In the genomic region with DNA sequence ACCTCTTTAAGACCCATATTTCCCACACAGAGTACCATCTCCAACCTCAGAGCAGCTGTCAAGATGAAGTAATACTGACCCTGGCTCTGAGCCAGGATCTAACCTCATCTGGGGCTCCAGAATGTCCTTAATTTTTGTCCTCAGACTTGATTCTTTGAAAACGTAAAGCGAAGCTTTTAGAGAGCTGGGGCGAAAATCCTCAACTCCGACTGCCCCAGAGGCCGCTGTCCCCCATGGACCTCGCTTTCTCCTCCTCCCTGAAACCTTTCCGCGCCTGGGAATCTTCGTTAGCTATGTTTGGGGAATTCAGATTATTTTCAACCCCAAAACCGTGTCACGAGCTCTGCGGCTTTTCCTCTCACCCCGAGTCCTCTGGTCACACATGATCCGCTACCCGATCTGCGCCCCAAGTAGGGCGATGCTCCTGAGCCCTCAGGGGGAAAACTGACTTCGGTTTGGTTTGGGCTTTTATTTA, we compare ENCODE assay signal across 8 mouse cellular contexts. TPM values are rescaled to one million over a fixed set of nuclear protein-coding genes. Genes with fewer than 3 reads are reported as not detected.
DNase-seq lines count a peak whose midpoint lies in the region; ATAC-seq and TF ChIP-seq lines count a peak whose summit lies in the region.

No protein-coding gene starts in this region.

- H3K4me2 ChIP-seq in forebrain, embryonic 16.5 days (ENCODE audit: low read length), result peak overlapping the region; percentile 72
- H3K4me2 ChIP-seq in intestine, embryonic 15.5 days (replicated peaks), result peak overlapping the region; percentile 93
- H3K4me2 ChIP-seq in liver, embryonic 14.5 days (ENCODE audit: low read depth), result peak overlapping the region; percentile 86
- peak overlapping the region; percentile 78 for H3K4me2 ChIP-seq in neural tube, embryonic 12.5 days (replicated peaks)

- H3K9ac ChIP-seq in forebrain, embryonic 16.5 days (replicated peaks; ENCODE audit: low read depth, low read length), result peak overlapping the region; percentile 75
- H3K9ac ChIP-seq in intestine, embryonic 15.5 days, result peak overlapping the region; percentile 58
- peak overlapping the region; percentile 53 for H3K9ac ChIP-seq in liver, embryonic 14.5 days (replicated peaks)
- peak overlapping the region; percentile 64 for H3K9ac ChIP-seq in neural tube, embryonic 12.5 days

- no peaks in the 10 kb centered on the region for H3K27me3 ChIP-seq in testis, adult 2 months (ENCODE audit: control insufficient read depth, insufficient read depth, low read length)
- H3K27me3 ChIP-seq in forebrain, embryonic 16.5 days (replicated peaks; ENCODE audit: control insufficient read depth, insufficient read depth, low read length), result no peaks in the 10 kb centered on the region
- no peaks in the 10 kb centered on the region for H3K27me3 ChIP-seq in intestine, embryonic 15.5 days (replicated peaks)
- peaks cover 15% of the 10 kb centered on the region for H3K27me3 ChIP-seq in liver, embryonic 14.5 days (ENCODE audit: control insufficient read depth, insufficient read depth, low read length)
- H3K27me3 ChIP-seq in neural tube, embryonic 12.5 days (replicated peaks), result no peaks in the 10 kb centered on the region

- H3K4me3 ChIP-seq in testis, adult 2 months (ENCODE audit: control insufficient read depth, low read depth, low read length), result peak overlapping the region; percentile 97
- peak overlapping the region; percentile 78 for H3K4me3 ChIP-seq in bone marrow, adult 2 months (replicated peaks; ENCODE audit: control insufficient read depth, low read depth, low read length)
- H3K4me3 ChIP-seq in forebrain, embryonic 16.5 days (replicated peaks; ENCODE audit: low read length), result peak overlapping the region; percentile 72
- H3K4me3 ChIP-seq in intestine, embryonic 15.5 days (replicated peaks), result peak overlapping the region; percentile 83
- H3K4me3 ChIP-seq in liver, embryonic 14.5 days (ENCODE audit: insufficient read depth in 1 of 2, low read depth in 2 of 2, low read length in 2 of 2), result peak overlapping the region; percentile 71 to 92
- H3K4me3 ChIP-seq in neural tube, embryonic 12.5 days, result peak overlapping the region; percentile 74

- WGBS in bone marrow, adult 2 months, result 2% methylated on average over 18 of the region's 18 CpGs
- under 1% methylated on average over 18 of the region's 18 CpGs for WGBS in forebrain, embryonic 16.5 days
- WGBS in intestine, embryonic 15.5 days, result under 1% methylated on average over 18 of the region's 18 CpGs
- WGBS in liver, embryonic 14.5 days (ENCODE audit: insufficient replicate concordance), result 1% methylated on average over 18 of the region's 18 CpGs
- WGBS in neural tube, embryonic 12.5 days, result under 1% methylated on average over 18 of the region's 18 CpGs

- no peak for TF ChIP-seq EP300 in liver, embryonic 14.5 days (IDR thresholded peaks at IDR 0.05; ENCODE audit: low read depth)

- H3K27ac ChIP-seq in testis, adult 2 months (ENCODE audit: control insufficient read depth, insufficient read depth, low read depth, low read length), result no peak overlapping the region
- H3K27ac ChIP-seq in bone marrow, adult 2 months (ENCODE audit: control insufficient read depth, insufficient read depth, low read depth, low read length, poor library complexity), result no peak overlapping the region
- peak overlapping the region; percentile 30; the same call in 1 of the 2 replicates for H3K27ac ChIP-seq in forebrain, embryonic 16.5 days (ENCODE audit: low read length)
- no peak overlapping the region for H3K27ac ChIP-seq in intestine, embryonic 15.5 days
- H3K27ac ChIP-seq in liver, embryonic 14.5 days, result no peak overlapping the region
- H3K27ac ChIP-seq in neural tube, embryonic 12.5 days, result no peak overlapping the region

- no peak for DNase-seq in testis, postnatal 14 days (ENCODE audit: low spot score)
- DNase-seq in liver, embryonic 14.5 days (ENCODE audit: low read depth in 3 of 3, low spot score in 3 of 3), result no peak
- DNase-seq in frontal cortex, postnatal 25 days (ENCODE audit: low spot score in 2 of 2), result no peak

- H3K36me3 ChIP-seq in testis, adult 2 months (ENCODE audit: control insufficient read depth, insufficient read depth, low read length), result no peaks in the 10 kb centered on the region
- no peaks in the 10 kb centered on the region for H3K36me3 ChIP-seq in forebrain, embryonic 16.5 days (ENCODE audit: control insufficient read depth, insufficient read depth)
- H3K36me3 ChIP-seq in intestine, embryonic 15.5 days, result no peaks in the 10 kb centered on the region
- no peaks in the 10 kb centered on the region for H3K36me3 ChIP-seq in liver, embryonic 14.5 days (replicated peaks; ENCODE audit: control insufficient read depth, insufficient read depth, low read depth)
- no peaks in the 10 kb centered on the region for H3K36me3 ChIP-seq in neural tube, embryonic 12.5 days

- TF ChIP-seq POLR2A in testis, adult 2 months (IDR thresholded peaks at IDR 0.05; ENCODE audit: control insufficient read depth, low read depth, low read length), result no peak
- TF ChIP-seq POLR2A in bone marrow, adult 2 months (IDR thresholded peaks at IDR 0.05; ENCODE audit: borderline replicate concordance, control insufficient read depth, low read depth, low read length), result no peak

- H3K9me3 ChIP-seq in forebrain, embryonic 16.5 days (ENCODE audit: control insufficient read depth, low read length), result no peaks in the 10 kb centered on the region
- H3K9me3 ChIP-seq in intestine, embryonic 15.5 days, result no peaks in the 10 kb centered on the region
- no peaks in the 10 kb centered on the region for H3K9me3 ChIP-seq in liver, embryonic 14.5 days (ENCODE audit: control insufficient read depth, low read length)
- H3K9me3 ChIP-seq in neural tube, embryonic 12.5 days, result no peaks in the 10 kb centered on the region

- H3K4me1 ChIP-seq in testis, adult 2 months (ENCODE audit: control insufficient read depth, insufficient read depth, low read length), result 0 out of 2 replicates have a peak, but pooled peaks cover 3% of the 10 kb centered on the region
- peaks cover 1% of the 10 kb centered on the region; the same call in 1 of the 2 replicates for H3K4me1 ChIP-seq in bone marrow, adult 2 months (ENCODE audit: control insufficient read depth, insufficient read depth, low read length)
- H3K4me1 ChIP-seq in forebrain, embryonic 16.5 days (replicated peaks; ENCODE audit: control insufficient read depth, insufficient read depth, low read length), result peaks cover 4% of the 10 kb centered on the region
- H3K4me1 ChIP-seq in intestine, embryonic 15.5 days (replicated peaks), result 0 out of 2 replicates have a peak, but pooled peaks cover 2% of the 10 kb centered on the region
- H3K4me1 ChIP-seq in liver, embryonic 14.5 days (replicated peaks; ENCODE audit: control insufficient read depth in 2 of 2, insufficient read depth in 2 of 2, low read length in 1 of 2), result 0 out of 4 replicates have a peak, but pooled peaks cover 0 to 2% of the 10 kb centered on the region in 2 experiments
- H3K4me1 ChIP-seq in neural tube, embryonic 12.5 days, result no peaks in the 10 kb centered on the region

- ATAC-seq in forebrain, embryonic 16.5 days, result peak; percentile 21
- peak; percentile 37 for ATAC-seq in intestine, embryonic 15.5 days
- ATAC-seq in liver, embryonic 14.5 days (ENCODE audit: insufficient read depth), result peak; percentile 7; the same call in 1 of the 2 replicates
- ATAC-seq in neural tube, embryonic 12.5 days (ENCODE audit: low FRiP score, low read depth), result peak; percentile 56

- no peak for TF ChIP-seq CTCF in testis, adult 2 months (IDR thresholded peaks at IDR 0.05; ENCODE audit: control insufficient read depth, insufficient read depth, insufficient replicate concordance, low read depth, low read length)
- no peak for TF ChIP-seq CTCF in bone marrow, adult 2 months (IDR thresholded peaks at IDR 0.05; ENCODE audit: control insufficient read depth, insufficient read depth, low read length)
- no peak for TF ChIP-seq CTCF in liver, embryonic 14.5 days (IDR thresholded peaks at IDR 0.05; ENCODE audit: low read depth)

RNA-seq across cellular contexts. Expression of a gene that starts 0.7 kb away (rescaled TPM):
- polyA plus RNA-seq in testis, adult 2 months (2012; rRNA removed), result 3.4 and 5.1 TPM in 2 replicates
- polyA plus RNA-seq in bone marrow, adult 2 months (2011; ENCODE audit: insufficient read depth, insufficient read length, low replicate concordance, missing spikeins), result 1.0 TPM in 1 of 2 replicates, not detected in the other
- polyA plus RNA-seq in forebrain, embryonic 16.5 days (2015; fragmentation: Nextera tagmentation; extraction: Ambion mirVana), result 8.2 and 8.4 TPM in 2 replicates
- 2.4 and 2.9 TPM in 2 replicates for polyA plus RNA-seq in intestine, embryonic 15.5 days (2015; fragmentation: Nextera tagmentation; extraction: Ambion mirVana)
- 0.19 and 0.23 TPM in 2 replicates for polyA plus RNA-seq in liver, embryonic 14.5 days (2012; rRNA removed)
- 0.58 and 1.4 TPM in 2 replicates for polyA plus RNA-seq in liver, embryonic 14.5 days (2014; fragmentation: Nextera tagmentation; extraction: Ambion mirVana)
- polyA plus RNA-seq in neural tube, embryonic 12.5 days (2016; fragmentation: Nextera tagmentation; extraction: Ambion mirVana), result 5.7 and 5.8 TPM in 2 replicates
